Mouse (Mus musculus) G1E-ER4 (cell line): ENCODE results near the gene Birc3. TPM values are rescaled to one million over a fixed set of nuclear protein-coding genes. Genes with fewer than 3 reads are reported as not detected.

Experiments
- GATA1 ChIP-seq: IDR thresholded peaks from one replicate; pipeline ENCODE4 v1.8.0; 2012; ENCODE audit warnings: low read length, inconsistent platforms
- polyA plus RNA-seq: library from polyadenylated mRNA; stranded (reverse); fragments of >175 nt; gene quantifications from 2 replicates; pipeline ENCODE4 v1.2.3, GENCODE M21; 2012

Gene Birc3
- 3.6 and 4.0 TPM in 2 replicates for polyA plus RNA-seq

DNA sequence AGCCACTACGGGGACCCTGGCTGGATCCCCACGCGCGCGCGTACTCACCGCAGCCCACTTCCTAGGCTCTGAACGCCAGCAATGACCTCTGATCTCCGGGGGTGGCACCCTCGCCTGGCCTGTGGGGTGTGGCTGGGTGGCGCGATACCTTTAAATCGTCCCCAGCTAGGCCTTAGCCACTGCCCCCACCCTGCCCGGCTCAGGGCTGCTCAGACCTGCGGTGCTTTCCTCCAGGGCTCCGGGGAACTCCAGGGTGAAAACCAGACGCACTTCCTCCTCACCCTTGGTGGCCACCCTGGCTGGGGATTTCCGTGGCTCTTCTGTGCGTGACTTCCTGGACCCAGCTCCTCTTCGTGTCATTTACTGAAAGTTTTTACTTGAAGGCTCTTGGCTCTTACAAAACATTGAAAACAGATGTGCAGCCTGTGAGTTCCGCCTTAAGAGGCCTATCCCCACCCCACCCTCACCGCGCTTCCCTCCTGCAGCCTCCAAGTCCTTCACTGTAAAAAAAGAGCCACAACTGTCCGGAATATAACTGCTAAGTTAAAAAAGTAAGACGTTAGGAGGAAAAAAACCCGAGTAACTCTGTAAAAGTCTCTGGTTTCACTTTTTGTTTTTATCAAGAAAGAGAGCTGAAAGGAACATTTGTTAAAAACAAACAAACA is at the start of gene Birc3:
Gene Birc3 (minus strand): TSS at position 412 of the 665 bp plus-strand sequence.
- TF ChIP-seq GATA1, result no peak

GRCm38 (mm10) chr9:7914925-7915324 is 41.9 kb upstream of the Birc3 start:
- TF ChIP-seq GATA1, result no peak

- no peak for TF ChIP-seq GATA1
Measured at GRCm38 (mm10) chr9:7914487-7914886, 41.5 kb upstream of the Birc3 start.

GRCm38 (mm10) chr9:7913953-7914352 is 41.0 kb upstream of the Birc3 start:
- no peak for TF ChIP-seq GATA1

DNA sequence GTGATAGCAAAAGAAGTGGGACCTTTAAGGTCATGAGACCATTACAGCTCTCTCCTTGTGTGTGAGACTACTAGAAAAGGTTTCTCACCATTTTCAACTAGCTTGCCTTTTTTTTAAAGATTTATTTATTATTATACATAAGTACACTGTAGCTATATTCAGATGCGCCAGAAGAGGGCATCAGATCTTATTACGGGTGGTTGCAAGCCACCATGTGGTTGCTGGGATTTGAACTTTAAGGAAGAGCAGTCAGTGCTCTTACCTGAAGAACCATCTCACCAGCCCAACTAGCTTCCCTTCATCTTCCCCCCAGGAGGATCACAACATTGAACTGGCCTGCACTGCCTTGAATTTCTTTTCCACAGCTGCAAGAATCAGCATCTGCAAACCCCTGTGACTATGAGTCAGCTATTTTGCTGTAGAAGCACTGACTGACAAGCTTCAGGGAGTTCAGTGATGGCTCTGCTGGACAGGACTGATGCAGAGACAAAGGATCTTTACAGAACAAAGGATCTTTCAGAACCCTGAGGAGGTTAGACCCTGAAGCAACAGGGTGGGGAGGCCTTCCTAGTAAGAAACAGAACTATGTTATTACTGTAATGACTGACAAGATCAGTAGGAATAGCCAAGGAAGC is 34.5 kb upstream of the Birc3 start:
- TF ChIP-seq GATA1, result no peak

DNA sequence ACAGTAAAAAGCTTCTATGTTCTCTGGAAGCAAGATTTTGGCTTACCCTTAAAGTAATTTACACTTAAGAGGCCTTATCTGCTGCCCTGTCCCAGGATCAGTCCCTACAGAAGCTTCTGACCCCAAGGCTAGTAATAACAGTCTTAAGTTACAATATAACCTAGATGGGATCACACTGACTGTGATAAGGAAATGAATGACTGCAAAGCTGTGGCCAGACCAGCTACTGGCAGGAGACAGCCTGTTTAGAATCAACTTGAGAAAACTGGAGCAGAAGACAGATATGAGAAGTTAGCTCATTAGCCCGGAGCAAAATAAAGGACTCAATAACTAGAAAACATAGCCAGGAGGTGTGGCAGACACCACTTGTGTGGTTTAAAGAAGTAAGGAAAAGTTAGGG is 33.6 kb upstream of the Birc3 start:
- no peak for TF ChIP-seq GATA1

DNA sequence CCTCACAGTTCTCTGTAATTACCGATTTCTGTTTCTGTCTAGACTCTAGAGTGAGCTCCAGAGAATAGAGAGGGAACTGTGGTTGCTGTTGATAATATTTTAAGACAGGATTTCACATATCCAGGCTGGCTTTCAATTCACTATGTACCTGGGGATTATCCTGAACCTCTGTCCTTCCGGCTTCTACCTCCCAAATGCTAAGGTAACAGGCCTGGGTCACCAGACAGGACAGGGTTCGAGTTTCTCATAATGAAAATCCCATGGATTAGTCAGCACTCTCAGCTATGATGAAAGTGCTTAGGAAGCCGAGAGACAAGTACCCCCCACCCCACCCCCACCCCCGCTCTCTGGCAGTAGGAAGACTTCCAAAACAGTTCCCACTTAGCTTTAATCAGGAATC is 30.8 kb upstream of the Birc3 start:
- no peak for TF ChIP-seq GATA1

- TF ChIP-seq GATA1, result no peak
Measured at GRCm38 (mm10) chr9:7903262-7903661, 30.3 kb upstream of the Birc3 start.

- no peak for TF ChIP-seq GATA1
Measured at GRCm38 (mm10) chr9:7902311-7902710, 29.3 kb upstream of the Birc3 start.

- no peak for TF ChIP-seq GATA1
Measured at GRCm38 (mm10) chr9:7900965-7901364, 28.0 kb upstream of the Birc3 start.

- TF ChIP-seq GATA1, result no peak
Measured at GRCm38 (mm10) chr9:7897502-7897901, 24.5 kb upstream of the Birc3 start.

GRCm38 (mm10) chr9:7891177-7891576 is 18.2 kb upstream of the Birc3 start:
- TF ChIP-seq GATA1, result no peak

DNA sequence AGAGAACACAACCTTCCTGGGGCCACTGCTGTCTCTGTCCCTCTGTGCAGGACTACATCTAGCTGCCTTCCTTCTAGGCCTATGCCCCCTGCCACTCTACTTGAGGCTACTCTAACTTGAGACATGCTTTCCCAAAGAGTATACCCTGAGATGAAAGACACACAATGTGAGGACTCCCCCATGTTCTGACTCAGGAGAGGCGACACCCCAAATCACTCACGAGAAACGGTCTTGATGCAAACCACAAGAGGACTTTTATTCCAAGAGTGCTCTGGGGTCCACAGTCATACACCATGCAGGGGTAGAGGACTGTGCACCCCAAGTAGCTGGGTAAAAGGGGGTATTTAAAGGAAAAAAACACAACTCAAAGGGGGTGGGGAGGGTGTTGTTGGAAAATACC is 11.4 kb upstream of the Birc3 start:
- no peak for TF ChIP-seq GATA1

DNA sequence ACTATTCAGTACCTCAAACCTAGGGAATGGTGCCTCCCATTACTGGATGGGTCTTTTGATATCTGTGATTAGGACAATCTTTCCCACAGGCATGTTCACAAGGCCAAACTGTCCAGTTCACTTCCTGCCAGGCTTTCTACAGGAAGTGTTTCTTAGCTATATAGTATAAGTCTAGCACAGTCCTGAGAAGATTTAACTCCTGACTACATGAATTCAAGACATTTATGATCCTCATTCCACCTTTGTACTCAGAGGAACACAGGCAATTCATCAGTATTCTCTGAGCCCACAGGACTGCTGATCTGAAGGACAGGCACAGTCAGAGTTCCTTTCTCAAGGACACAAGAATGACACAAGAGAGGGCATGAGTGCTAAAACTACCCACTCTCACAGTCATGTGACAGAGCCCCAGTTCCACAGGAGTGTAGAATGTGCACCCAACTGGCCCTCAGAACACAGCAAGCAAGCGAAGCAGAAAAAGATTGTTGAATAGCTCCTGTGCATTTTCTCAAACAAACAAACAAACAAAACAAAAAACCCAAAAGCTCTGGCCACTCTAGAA is 9.4 kb upstream of the Birc3 start:
- TF ChIP-seq GATA1, result no peak

GRCm38 (mm10) chr9:7873511-7874211 is 675 bp upstream of the Birc3 start:
- TF ChIP-seq GATA1, result no peak

DNA sequence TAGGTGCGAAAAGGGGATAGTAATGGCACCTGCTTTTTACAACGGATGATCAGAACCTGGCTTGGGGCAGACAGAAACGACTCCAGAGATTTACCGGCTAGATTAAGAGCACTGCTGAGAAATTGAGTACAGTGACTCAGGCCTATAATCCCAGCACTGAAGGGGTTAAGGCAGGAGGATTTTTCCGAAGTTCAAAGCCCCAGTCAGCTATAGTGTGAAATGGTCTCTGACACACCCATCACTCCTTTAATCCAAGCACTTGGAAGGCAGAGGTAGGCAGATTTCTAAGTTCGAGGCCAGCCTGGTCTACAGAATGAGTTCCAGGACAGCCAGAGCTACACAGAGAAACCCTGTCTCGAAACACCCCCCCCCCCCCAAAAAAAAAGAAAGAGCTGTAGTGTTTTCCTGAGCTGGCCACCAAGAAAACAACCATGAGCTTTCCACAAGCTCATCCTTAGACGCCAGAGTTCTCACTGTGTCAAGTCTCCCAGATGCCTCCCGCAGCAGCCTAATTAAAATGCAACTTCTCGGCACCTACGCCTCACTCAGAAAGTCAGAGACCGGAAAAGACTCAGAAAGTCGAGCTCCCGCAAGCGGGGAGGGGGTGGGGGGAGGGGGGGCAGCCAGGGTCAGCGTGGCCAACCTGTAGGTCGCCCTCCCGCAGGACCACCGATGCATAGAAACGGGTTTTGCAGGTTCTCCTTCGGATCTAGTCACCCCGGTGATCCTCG is 777 bp downstream of the Birc3 start:
- no peak for TF ChIP-seq GATA1
